Mouse (Mus musculus) frontal cortex, adult 2 months (tissue): ENCODE data around the gene Rnase12. TPM values are rescaled to one million over a fixed set of nuclear protein-coding genes. Genes with fewer than 3 reads are reported as not detected.
"Not testable (repeated sequence)": the region's sequence is repeated elsewhere in the genome, so short reads cannot be mapped to it uniquely, and the experiment has no call there.

Experiments used
- DNase-seq, 2 experiments: peaks; one replicate each; pipeline ENCODE4 v3.0.0; 2022; ENCODE audit warnings: low spot score in 1 of 2; ENCODE audit errors: extremely low spot score in 1 of 2
- polyA plus RNA-seq: library from polyadenylated mRNA; depleted of rRNA; stranded (reverse); fragments of >200 nt; gene quantifications from 2 replicates; pipeline ENCODE4 v1.2.3, GENCODE M21; 2012; rRNA removed

Gene Rnase12
- polyA plus RNA-seq, 1 experiment: 0.20 TPM

DNA sequence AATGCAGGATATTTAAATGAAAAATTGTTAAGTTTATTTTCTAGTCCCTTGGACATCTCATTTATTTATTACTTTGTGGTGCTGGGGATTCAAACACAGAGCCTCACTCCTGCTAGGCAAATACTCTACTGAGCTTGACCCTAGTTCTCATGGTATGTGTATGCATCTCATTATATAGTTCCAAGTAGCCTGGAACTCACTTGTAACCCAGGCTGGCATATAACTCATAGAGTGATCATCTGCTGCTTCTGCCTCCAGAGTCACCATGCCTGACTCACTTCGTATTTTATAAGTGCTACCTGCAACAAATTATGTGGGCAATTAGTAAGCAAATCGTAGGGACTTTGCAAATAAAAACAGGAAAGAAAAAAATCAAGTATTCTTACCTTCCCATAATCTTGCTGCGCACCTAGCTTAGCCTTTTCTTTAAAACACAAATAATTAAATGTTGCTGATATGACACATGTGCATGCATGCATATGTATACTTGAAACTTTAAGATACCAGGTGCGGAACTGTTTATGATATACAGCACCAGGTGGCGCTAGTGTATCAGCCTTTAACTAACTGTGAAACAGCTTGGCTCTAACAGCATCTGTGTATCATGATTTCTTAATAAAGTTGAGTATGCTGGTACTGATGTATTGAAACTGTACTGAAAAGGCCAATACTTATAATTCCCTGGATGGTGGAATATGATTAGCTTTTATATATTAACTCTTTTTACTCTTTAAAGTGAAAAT is 30.9 kb downstream of the Rnase12 start:
- DNase-seq: peak; percentile 34 to 89

GRCm38 (mm10) chr14:51024820-51025219 is 32.6 kb downstream of the Rnase12 start:
- no peak for DNase-seq

DNA sequence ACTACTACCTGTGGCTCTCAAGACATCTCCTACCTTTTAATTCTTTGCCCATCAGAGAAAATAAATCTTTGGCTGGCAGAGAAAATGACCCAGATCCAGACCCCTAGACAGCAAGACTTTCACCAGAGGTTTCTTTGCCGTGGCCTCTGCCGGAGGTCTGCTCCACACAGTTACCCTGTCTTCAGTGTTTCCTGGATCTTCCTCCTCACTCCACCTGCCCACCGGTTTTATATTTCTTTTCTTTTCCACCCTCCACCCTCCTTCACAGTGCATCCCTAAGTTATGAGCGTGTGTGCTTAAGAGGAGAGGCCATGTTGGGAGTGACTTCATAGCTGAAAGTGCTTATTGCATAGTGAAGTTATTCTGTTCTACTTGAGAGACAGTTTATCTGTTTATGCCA is 34.0 kb downstream of the Rnase12 start:
- DNase-seq: no peak

DNA sequence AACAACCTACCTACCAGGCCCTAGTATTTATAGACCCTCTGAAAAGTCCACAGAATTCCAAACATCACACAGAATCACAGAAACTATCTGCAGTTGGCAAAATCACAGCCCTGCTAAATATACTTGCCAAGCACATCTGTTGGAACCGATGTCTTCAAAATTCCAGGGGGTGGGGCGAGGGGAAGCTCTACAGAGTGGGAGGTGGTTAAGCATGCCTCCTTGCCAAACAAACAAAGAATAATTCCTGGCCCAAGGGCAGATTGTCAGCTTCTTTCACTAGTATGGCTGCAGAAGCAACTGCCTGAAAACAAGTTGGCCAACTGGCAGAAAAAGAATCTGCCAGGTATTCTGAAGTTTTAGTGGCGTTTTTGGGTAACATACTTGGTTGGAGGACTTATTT is 40.2 kb downstream of the Rnase12 start:
- DNase-seq: no peak

DNA sequence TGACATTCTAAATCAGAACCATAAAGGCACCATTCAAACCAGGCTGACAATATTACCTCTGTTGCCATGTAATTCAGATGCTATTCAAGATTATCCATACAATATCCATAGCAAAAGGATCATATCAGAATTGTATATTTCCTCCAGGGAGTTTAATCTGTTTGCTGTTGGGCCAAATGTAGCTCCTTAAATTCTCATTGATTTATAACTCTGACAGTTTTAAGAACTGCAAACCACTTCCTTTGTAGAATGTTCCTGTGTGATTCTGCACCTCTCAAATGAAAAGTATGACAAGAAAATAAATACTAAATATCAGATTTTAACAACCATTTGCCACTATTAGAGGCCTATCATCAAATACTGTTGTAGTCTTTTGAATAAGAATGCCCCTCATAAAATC is 41.7 kb downstream of the Rnase12 start:
- no peak for DNase-seq

DNA sequence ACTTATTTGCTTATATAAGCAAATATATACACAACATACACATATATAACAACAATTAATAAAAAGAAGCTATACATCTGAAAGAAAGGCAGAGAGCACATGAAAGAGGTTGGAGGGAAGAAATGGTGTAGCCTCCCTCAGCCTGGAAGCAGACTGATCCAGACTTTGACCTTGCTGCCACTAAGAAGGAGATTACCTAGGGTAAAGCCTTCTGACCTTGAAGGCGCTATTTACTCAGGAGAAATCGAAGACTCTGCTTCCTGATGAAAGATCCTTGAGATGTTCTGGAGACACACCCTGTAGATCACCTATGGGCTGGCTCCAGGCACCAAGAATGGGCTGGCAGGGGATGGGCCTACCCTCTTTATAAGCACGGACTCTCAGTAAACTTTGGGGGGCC is 42.7 kb downstream of the Rnase12 start:
- DNase-seq: not testable (repeated sequence)

- no peak for DNase-seq
Measured at GRCm38 (mm10) chr14:51009572-51009971, 47.9 kb downstream of the Rnase12 start.

DNA sequence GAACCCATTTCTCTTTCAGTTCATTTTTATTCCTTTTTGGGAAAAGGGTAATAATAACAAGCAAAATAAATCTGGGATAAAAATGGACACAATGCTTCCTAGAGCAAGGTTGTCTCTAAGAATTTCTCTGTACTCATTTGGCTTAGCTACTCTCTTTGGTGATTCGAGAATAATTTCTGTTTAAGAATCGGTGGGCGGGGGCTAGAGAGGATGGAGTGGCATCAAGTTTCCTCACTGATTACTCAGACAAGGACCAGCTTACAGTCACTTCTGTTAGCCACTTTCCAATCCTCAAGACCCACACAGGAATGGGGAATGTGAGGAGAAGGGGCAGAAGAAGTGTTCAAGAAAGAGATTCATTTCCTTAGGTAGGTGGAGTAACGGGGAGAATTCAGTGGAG is 48.7 kb downstream of the Rnase12 start:
- no peak for DNase-seq

DNA sequence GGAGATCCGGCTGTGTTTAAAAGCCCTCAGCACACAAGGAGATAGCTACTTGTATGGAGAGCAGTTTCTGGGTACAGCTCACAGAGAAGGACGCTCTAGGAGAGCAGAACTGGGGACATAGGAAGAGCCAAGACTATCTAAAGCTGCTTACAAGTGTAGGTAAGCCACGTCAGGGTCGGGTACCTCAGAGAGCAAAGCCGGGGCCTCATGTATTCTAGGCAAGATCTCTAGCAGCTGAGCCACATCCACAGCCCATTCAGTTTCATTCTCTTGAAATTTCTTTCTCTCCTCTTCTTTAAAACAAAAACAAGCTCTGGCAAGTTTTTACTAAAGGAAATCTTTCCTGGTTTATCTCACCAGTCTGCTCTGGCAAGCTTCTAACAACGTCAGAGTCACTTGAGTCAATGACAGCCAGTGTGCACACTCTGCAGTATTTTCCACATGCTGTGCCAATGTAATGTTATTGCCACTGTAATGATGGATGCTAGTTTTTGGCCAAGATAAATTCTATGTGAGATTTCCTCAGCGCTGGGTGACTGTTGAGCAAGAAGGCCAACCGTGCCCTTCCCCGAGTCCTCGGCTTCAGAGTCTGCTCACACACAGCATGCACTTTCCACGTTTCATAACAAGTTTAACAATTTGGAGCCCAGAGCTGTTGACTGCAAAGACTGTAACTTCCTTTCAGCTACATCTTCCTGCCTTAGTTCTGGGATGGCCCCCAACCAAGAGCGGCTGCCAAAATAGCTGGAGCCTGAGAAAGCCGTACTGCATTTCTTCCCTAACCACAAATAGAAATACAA is 49.3 kb downstream of the Rnase12 start:
- DNase-seq: peak; percentile 7 to 62

- no peak for DNase-seq
Measured at GRCm38 (mm10) chr14:51007152-51007801, 50.2 kb downstream of the Rnase12 start, which contains the start of gene Rnase10. Rnase10 (plus strand) TSS chr14:51007751.

Other genes with a start within 250 kb of the Rnase12 start
- 0.06 and 0.08 TPM in 2 replicates for gene Ccnb1ip1, start 249.9 kb downstream of the Rnase12 start, polyA plus RNA-seq
- gene Parp2, start 249.8 kb downstream of the Rnase12 start, polyA plus RNA-seq: 58.4 and 58.7 TPM in 2 replicates
- gene Tep1, start 187.1 kb downstream of the Rnase12 start, polyA plus RNA-seq: 3.5 and 5.2 TPM in 2 replicates
- gene Klhl33, start 160.2 kb downstream of the Rnase12 start, polyA plus RNA-seq: 3.1 and 3.3 TPM in 2 replicates
- gene Osgep, start 132.8 kb downstream of the Rnase12 start, polyA plus RNA-seq: 66.7 and 70.0 TPM in 2 replicates
- gene Apex1, start 132.7 kb downstream of the Rnase12 start, polyA plus RNA-seq: 60.2 and 60.5 TPM in 2 replicates
- 156 and 184 TPM in 2 replicates for gene Pip4p1, start 126.8 kb downstream of the Rnase12 start, polyA plus RNA-seq
- 27.2 and 30.1 TPM in 2 replicates for gene Pnp, start 126.6 kb downstream of the Rnase12 start, polyA plus RNA-seq
- gene Gm49342, start 113.1 kb downstream of the Rnase12 start, polyA plus RNA-seq: 25.7 and 37.9 TPM in 2 replicates
- gene Pnp2, start 101.7 kb downstream of the Rnase12 start, polyA plus RNA-seq: 1.3 and 1.7 TPM in 2 replicates
- gene Rnase10, start 49.9 kb downstream of the Rnase12 start, polyA plus RNA-seq: 0.16 TPM in 1 of 2 replicates, not detected in the other
- not detected in 2 replicates for gene Rnase9, start 15.8 kb downstream of the Rnase12 start, polyA plus RNA-seq
- gene Rnase11, start 7.5 kb downstream of the Rnase12 start, polyA plus RNA-seq: not detected in 2 replicates
- gene Olfr750, start 16.8 kb upstream of the Rnase12 start, polyA plus RNA-seq: not detected in 2 replicates
- 20.3 and 27.1 TPM in 2 replicates for gene Rnase4, start 33.4 kb upstream of the Rnase12 start, polyA plus RNA-seq
- gene Ang, start 33.5 kb upstream of the Rnase12 start, polyA plus RNA-seq: 4.2 and 6.9 TPM in 2 replicates
- gene Eddm3b, start 56.8 kb upstream of the Rnase12 start, polyA plus RNA-seq: not detected in 2 replicates
- 0.38 and 0.56 TPM in 2 replicates for gene Rnase6, start 66.2 kb upstream of the Rnase12 start, polyA plus RNA-seq
- gene Rnase1, start 89.1 kb upstream of the Rnase12 start, polyA plus RNA-seq: 0.72 and 0.99 TPM in 2 replicates
- gene Rnase2b, start 104.6 kb upstream of the Rnase12 start, polyA plus RNA-seq: not detected in 2 replicates
- not detected in 2 replicates for gene Ang2, start 141.5 kb upstream of the Rnase12 start, polyA plus RNA-seq
- gene Ear14, start 145.7 kb upstream of the Rnase12 start, polyA plus RNA-seq: not detected in 2 replicates
- not detected in 2 replicates for gene Rnase2a, start 198.5 kb upstream of the Rnase12 start, polyA plus RNA-seq